Mouse (Mus musculus) forebrain, embryonic 10.5 days (tissue): ENCODE results near the gene Large1. TPM values are rescaled to one million over a fixed set of nuclear protein-coding genes. Genes with fewer than 3 reads are reported as not detected.
A peak's percentile ranks its signal among the peaks of the same experiment; 100 is the strongest.
"Not testable (repeated sequence)": the region's sequence is repeated elsewhere in the genome, so short reads cannot be mapped to it uniquely, and the experiment has no call there.

Experiments used
- DNase-seq: peaks from one replicate; pipeline ENCODE4 v3.0.0-alpha.2; 2017; ENCODE audit warnings: low spot score; ENCODE audit errors: extremely low spot score
- H3K27ac ChIP-seq: fragments of 300-500 bp; sonication (generic); 2 replicates; pipeline ENCODE4 v1.5.1; 2016; ENCODE audit warnings: mild to moderate bottlenecking
- H3K27me3 ChIP-seq: fragments of 300-500 bp; sonication (generic); 2 replicates; pipeline ENCODE4 v1.6.1; 2016; ENCODE audit warnings: mild to moderate bottlenecking; ENCODE audit not compliant: poor library complexity, severe bottlenecking
- H3K36me3 ChIP-seq: fragments of 300-500 bp; sonication (generic); replicated peaks from 2 replicates; pipeline ENCODE4 v1.6.1; 2016; ENCODE audit warnings: mild to moderate bottlenecking, moderate library complexity
- H3K4me1 ChIP-seq: fragments of 300-500 bp; sonication (generic); 2 replicates; pipeline ENCODE4 v1.6.1; 2016
- H3K4me3 ChIP-seq: fragments of 300-500 bp; sonication (generic); 2 replicates; pipeline ENCODE4 v1.5.1; 2016; ENCODE audit warnings: mild to moderate bottlenecking, moderate library complexity
- H3K9me3 ChIP-seq: fragments of 300-500 bp; sonication (generic); 2 replicates; pipeline ENCODE4 v1.6.1; 2016; ENCODE audit warnings: mild to moderate bottlenecking, moderate library complexity
- WGBS: fragments of 180-500 bp; shearing (Covaris S2); methylation state at CpG from one replicate; pipeline ENCODE4 v1.1.7; 2016; 5-methylcytosine and 5-hydroxymethylcytosine counted together
- polyA plus RNA-seq: library from polyadenylated mRNA; unstranded; fragments of >200 nt; fragmentation: Nextera tagmentation; extraction: Ambion mirVana; gene quantifications from 2 replicates; pipeline ENCODE4 v1.2.1, GENCODE M21; 2016

The Large1 gene
- polyA plus RNA-seq, 1 experiment from 2014 or later = 5.1 TPM

DNA sequence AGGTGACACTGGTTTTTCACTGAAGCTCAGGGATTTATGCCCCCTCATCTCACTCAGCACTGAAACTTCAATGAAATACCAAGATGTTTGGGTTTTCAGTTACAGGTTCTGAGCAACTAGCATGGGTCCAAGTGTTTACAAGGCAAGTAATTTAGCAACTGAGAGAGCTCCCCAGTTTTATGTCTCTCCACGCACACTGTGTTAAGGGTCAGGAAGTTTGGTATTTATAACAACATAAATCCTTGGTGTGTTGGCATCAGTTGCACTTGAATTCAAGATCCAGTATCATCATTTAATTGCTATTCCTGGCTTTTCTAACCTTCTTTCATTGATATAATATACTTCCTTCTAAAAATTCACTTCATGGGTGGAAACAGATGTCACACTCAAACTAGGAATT, 300.9 kb downstream of the Large1 start:
- Histone ChIP-seq H3K9me3 (no peaks in the 10 kb centered on the region), H3K36me3 (no peaks in the 10 kb centered on the region), H3K27me3 (no peaks in the 10 kb centered on the region), H3K4me1 (no peaks in the 10 kb centered on the region), H3K27ac (no peak overlapping the region), H3K4me3 (no peak overlapping the region)
- 90% methylated on average over 1 of the region's 1 CpGs for WGBS
- no peak for DNase-seq

GRCm38 (mm10) chr8:73048136-73048535, 305.2 kb downstream of the Large1 start:
- no peak overlapping the region for H3K4me3 ChIP-seq
- no peaks in the 10 kb centered on the region for H3K36me3 ChIP-seq
- H3K27me3 ChIP-seq = no peaks in the 10 kb centered on the region
- no peaks in the 10 kb centered on the region for H3K4me1 ChIP-seq
- H3K27ac ChIP-seq = no peak overlapping the region
- DNase-seq = no peak
- 97% methylated on average over 3 of the region's 3 CpGs for WGBS
- no peaks in the 10 kb centered on the region for H3K9me3 ChIP-seq

- no peaks in the 10 kb centered on the region for H3K27me3 ChIP-seq
- no peak for DNase-seq
- no peak overlapping the region for H3K4me3 ChIP-seq
- no peaks in the 10 kb centered on the region for H3K9me3 ChIP-seq
- H3K36me3 ChIP-seq = no peaks in the 10 kb centered on the region
- H3K27ac ChIP-seq = no peak overlapping the region
- H3K4me1 ChIP-seq = no peaks in the 10 kb centered on the region
These were observed 323.6 kb downstream of the Large1 start for GRCm38 (mm10) chr8:73029787-73030186.

DNA sequence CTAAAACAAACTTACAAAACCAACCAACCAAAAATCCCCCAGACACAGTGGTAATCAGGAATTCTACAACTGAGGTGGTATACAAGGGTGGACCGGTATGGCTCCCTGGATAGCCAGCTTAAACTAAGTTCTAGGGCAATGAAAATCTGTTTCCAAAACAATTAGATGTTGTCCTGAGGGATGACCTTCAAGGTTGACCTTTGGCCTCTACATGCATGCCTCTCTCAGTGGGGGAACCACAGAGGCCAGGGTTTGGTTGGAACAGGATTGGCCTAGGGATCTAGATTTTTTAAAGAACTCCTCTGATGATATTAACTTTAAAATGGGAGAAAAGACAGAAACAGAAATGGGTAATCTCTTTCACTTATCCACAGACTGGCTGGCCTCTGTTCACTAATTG, 335.1 kb downstream of the Large1 start:
- Histone ChIP-seq H3K4me3 (no peak overlapping the region), H3K9me3 (no peaks in the 10 kb centered on the region), H3K27ac (no peak overlapping the region), H3K27me3 (no peaks in the 10 kb centered on the region), H3K36me3 (no peaks in the 10 kb centered on the region), H3K4me1 (no peaks in the 10 kb centered on the region)
- 84% methylated on average over 1 of the region's 1 CpGs for WGBS
- no peak for DNase-seq

DNA sequence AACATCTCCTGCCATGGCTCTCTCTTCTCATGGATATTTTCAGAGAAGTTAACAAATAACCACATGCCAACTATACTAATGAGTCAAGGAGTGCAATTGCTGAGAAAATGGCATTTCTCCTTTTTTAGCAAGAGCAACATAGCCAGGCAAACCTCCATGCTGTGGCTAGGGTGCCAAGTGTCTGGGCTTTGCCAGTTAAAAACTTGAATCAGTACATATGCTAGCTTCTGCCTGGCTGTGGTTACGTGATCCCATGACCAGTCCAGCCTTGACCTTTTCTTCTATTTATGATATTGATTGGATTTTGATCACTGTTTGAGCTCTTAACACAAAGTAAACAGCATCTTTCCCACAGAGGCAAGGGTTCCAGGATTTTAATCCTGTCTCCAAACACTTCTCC, 335.7 kb downstream of the Large1 start:
- Histone ChIP-seq H3K9me3 (no peaks in the 10 kb centered on the region), H3K4me3 (no peak overlapping the region), H3K4me1 (no peaks in the 10 kb centered on the region), H3K27me3 (no peaks in the 10 kb centered on the region), H3K27ac (no peak overlapping the region), H3K36me3 (no peaks in the 10 kb centered on the region)
- 81% methylated on average over 1 of the region's 1 CpGs for WGBS
- DNase-seq = no peak

GRCm38 (mm10) chr8:73016303-73016702, 337.0 kb downstream of the Large1 start:
- no peak overlapping the region for H3K27ac ChIP-seq
- DNase-seq = no peak
- 99% methylated on average over 2 of the region's 2 CpGs for WGBS
- no peaks in the 10 kb centered on the region for H3K36me3 ChIP-seq
- no peaks in the 10 kb centered on the region for H3K27me3 ChIP-seq
- H3K9me3 ChIP-seq = no peaks in the 10 kb centered on the region
- H3K4me1 ChIP-seq = no peaks in the 10 kb centered on the region
- no peak overlapping the region for H3K4me3 ChIP-seq

GRCm38 (mm10) chr8:73007489-73007888, 345.9 kb downstream of the Large1 start:
- Histone ChIP-seq H3K27ac (no peak overlapping the region), H3K27me3 (no peaks in the 10 kb centered on the region), H3K9me3 (no peaks in the 10 kb centered on the region), H3K36me3 (no peaks in the 10 kb centered on the region), H3K4me1 (no peaks in the 10 kb centered on the region), H3K4me3 (no peak overlapping the region)
- WGBS = 61% methylated on average over 2 of the region's 2 CpGs
- DNase-seq = no peak

DNA sequence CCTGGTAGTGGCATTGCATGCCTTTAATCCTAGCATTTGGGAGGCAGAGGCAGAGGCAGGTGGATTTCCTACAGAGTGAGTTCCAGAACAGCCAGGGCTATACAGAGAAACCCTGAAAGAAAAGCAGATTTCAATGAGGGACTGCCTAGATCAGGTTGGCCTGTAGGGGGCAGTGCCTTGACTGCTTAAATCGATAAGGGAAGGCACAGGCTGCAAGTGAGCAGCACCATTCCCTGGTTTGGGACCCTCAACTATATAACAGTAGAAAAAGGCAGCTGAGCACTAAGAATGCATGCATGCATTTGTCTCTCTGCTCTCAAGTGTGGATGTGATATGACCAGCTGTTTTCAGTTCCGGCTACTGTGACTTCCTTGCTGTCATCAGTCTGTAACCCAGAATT, 349.5 kb downstream of the Large1 start:
- no peaks in the 10 kb centered on the region for H3K36me3 ChIP-seq
- H3K4me1 ChIP-seq = no peaks in the 10 kb centered on the region
- DNase-seq = peak; percentile 27
- WGBS = 54% methylated on average over 2 of the region's 2 CpGs
- H3K9me3 ChIP-seq = no peaks in the 10 kb centered on the region
- H3K27ac ChIP-seq = no peak overlapping the region
- no peaks in the 10 kb centered on the region for H3K27me3 ChIP-seq
- H3K4me3 ChIP-seq = no peak overlapping the region

GRCm38 (mm10) chr8:72993831-72994230, 359.5 kb downstream of the Large1 start:
- H3K9me3 ChIP-seq = no peaks in the 10 kb centered on the region
- H3K4me3 ChIP-seq = no peak overlapping the region
- no peaks in the 10 kb centered on the region for H3K36me3 ChIP-seq
- no peak overlapping the region for H3K27ac ChIP-seq
- WGBS = 93% methylated on average over 1 of the region's 1 CpGs
- DNase-seq = no peak
- H3K27me3 ChIP-seq = no peaks in the 10 kb centered on the region
- no peaks in the 10 kb centered on the region for H3K4me1 ChIP-seq

DNA sequence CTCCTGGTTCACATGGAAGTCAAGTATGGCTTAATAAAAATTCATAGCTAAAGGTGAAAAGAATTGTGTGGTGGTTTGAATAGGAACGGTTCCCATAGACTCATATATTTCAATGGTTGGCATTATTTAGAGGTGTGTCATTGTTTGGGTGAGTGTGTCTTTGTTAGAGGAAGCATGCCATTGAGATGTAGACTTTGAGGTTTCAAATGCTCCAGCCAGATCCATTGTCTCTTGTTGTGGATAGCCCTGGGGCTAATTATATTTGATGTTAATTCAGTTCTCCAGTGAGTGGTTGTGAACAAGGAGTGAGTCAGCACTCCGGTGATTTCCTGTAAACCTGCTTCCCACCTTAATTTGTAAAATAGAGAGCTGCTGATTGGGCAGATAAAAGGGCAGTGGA, 362.9 kb downstream of the Large1 start:
- Histone ChIP-seq H3K4me1 (no peaks in the 10 kb centered on the region), H3K4me3 (no peak overlapping the region), H3K27ac (no peak overlapping the region), H3K27me3 (no peaks in the 10 kb centered on the region), H3K36me3 (no peaks in the 10 kb centered on the region), H3K9me3 (no peaks in the 10 kb centered on the region)
- no peak for DNase-seq
- 80% methylated on average over 2 of the region's 2 CpGs for WGBS

DNA sequence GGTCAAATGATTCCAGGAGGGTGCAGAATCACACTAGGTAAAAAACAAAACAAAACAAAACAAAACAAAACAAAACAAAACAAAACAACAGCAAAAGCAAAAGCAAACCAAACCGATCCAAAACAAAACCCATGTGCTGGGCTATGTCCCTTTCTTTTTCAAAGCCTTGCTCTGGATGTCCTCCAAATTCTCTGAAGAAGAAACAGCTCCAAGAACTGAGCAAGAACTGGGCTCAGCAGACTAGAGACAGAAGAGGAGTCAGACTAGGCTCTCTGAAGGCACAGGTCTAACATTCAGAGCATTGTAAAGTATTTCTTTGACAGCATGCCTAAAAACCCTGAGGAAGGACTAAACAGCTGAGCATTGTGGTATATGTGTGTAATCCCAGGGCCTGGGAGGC, 370.5 kb downstream of the Large1 start:
- Histone ChIP-seq H3K27me3 (no peaks in the 10 kb centered on the region), H3K4me3 (no peak overlapping the region), H3K27ac (no peak overlapping the region), H3K36me3 (no peaks in the 10 kb centered on the region), H3K9me3 (no peaks in the 10 kb centered on the region), H3K4me1 (no peaks in the 10 kb centered on the region)
- WGBS = 94% methylated on average over 1 of the region's 1 CpGs
- DNase-seq = no peak

- H3K36me3 ChIP-seq = no peaks in the 10 kb centered on the region
- H3K9me3 ChIP-seq = no peaks in the 10 kb centered on the region
- H3K27me3 ChIP-seq = no peaks in the 10 kb centered on the region
- WGBS = 94% methylated on average over 3 of the region's 3 CpGs
- no peak overlapping the region for H3K4me3 ChIP-seq
- H3K27ac ChIP-seq = no peak overlapping the region
- H3K4me1 ChIP-seq = peaks cover 23% of the 10 kb centered on the region
- no peak for DNase-seq
These were observed 398.3 kb downstream of the Large1 start for GRCm38 (mm10) chr8:72955074-72955473.

DNA sequence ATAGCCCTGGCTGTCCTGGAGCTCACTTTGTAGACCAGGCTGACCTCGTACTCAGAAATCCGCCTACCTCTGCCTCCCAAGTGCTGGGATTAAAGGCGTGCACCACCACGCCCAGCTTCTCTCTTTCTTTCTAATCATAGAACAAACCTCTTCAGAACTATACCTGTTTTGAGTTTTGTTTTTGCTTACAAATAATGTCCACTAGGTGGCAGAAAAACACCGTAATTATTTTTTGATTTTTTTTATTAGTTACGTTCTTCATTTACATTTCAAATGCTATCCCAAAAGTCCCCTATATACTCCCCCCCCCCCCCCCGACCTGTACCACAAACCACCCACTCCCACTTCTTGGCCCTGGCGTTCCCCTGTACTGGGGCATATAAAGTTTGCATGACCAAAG, 411.9 kb downstream of the Large1 start:
- H3K4me1 ChIP-seq, H3K9me3 ChIP-seq, H3K4me3 ChIP-seq, DNase-seq, H3K27ac ChIP-seq, H3K36me3 ChIP-seq, H3K27me3 ChIP-seq: not testable (repeated sequence)
- 75% methylated on average over 8 of the region's 8 CpGs for WGBS

- no peaks in the 10 kb centered on the region for H3K27me3 ChIP-seq
- H3K36me3 ChIP-seq = no peaks in the 10 kb centered on the region
- DNase-seq = no peak
- H3K27ac ChIP-seq = no peak overlapping the region
- no peak overlapping the region for H3K4me3 ChIP-seq
- no peaks in the 10 kb centered on the region for H3K4me1 ChIP-seq
- no peaks in the 10 kb centered on the region for H3K9me3 ChIP-seq
- WGBS = 92% methylated on average over 2 of the region's 2 CpGs
These were observed 434.0 kb downstream of the Large1 start for GRCm38 (mm10) chr8:72919182-72919902.
